Mouse (Mus musculus): ENCODE measurements at regions not wholly inside any gene's neighbourhood (a gene's known extent, or its start where the extent isn't known, plus 50 kb on each side); places are given as distances from the start of the nearest gene placed in this dataset.

DNA sequence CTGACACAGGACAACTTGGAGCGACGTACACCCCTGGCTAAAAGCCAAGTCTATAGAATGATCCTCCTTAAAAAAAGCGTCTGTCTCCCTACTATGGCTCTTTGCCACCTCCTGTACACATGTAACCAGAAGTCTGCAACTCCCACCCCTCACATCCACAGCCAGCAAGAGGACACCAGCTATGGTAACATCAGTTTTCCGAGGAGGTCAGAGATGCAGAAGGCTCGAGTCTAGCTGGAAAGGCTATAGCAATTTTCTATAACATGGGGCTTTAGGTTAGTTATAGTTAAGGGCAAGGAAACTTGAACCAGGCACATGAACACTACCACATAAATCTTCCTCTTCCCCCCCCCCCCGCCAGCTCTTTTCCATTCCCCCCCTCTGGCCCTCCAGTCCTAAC lies 240.2 kb downstream of the H2al1j start:
- DNase-seq (ENCODE audit: low read depth, low spot score), result no peak

DNA sequence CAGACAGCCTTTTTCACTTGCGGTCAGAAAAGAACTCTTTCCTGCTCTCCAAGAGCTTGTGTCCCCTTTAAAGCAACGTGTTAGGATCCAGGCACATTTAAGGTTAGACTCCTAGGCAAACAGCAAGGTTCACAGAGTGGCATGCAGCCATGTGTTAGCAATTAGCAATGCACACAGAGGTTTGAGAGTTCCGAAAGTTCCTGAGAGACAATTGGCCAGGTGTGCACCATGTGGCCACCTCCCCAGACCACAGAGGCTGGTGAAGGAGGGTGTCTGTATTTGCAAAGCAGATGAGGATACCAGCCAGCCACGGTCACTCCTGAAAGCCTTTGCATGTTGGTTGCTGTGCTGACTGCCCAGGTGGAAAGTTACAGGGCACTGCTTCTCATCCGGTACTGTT lies 240.6 kb downstream of the H2al1j start:
- no peak for DNase-seq (ENCODE audit: low read depth, low spot score)

DNA sequence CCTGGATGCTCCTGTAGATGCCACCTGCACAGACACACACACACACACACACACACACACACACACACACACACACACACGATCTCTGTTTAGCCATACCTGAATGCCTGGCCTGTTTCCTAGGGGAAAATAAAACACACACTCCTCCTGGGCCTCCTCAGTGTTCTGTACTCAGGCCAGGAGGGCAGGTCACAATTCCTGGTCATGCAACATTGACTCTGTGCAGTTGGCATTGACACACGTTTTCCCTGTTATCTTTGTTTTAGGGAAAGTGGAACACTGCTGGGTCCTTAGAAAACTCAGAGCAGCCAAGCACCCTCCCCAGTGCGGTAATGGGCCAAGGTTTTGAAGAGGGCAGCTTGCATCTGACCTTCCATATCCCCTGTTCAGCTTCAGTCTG lies 246.7 kb downstream of the H2al1j start:
- DNase-seq (ENCODE audit: low read depth, low spot score), result no peak

DNA sequence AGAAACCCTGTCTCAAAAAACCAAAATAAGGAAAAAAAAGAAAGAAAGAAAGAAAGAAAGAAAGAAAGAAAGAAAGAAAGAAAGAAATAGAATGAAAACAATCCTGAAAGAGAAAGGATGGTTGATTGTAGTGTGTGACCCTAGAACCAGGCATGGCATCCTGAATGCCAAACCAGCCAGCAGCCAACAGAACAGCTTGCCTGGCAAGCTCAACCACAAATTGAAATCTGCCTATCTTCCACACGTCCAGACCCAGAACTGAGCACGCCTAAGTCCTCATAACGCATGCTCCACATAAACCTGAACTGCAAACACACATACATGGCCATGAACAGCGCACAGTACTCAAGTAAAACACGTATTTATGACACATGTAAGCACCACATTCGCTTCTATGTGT lies 247.9 kb downstream of the H2al1j start:
- DNase-seq (ENCODE audit: low read depth, low spot score), result no peak

DNA sequence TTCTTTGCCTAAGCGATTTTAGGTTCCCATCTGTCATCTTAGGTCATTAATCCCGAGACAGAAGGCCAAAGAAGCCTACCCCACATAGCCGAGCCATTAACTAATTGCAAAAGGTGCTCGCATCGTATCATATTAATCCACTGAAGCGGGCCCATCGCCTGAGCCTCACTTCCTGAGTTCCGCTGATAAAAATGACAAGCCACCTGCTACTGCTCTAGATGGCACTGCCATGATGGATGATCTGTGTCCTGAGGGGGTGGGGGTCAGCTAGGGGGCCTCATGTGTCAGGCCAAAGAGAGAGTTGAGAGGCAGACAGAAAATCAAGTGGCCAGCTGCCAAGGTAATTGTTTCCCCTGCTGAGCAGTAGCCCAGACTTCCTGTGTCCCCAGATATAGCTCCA lies 248.7 kb downstream of the H2al1j start:
- DNase-seq (ENCODE audit: low read depth, low spot score), result no peak

DNA sequence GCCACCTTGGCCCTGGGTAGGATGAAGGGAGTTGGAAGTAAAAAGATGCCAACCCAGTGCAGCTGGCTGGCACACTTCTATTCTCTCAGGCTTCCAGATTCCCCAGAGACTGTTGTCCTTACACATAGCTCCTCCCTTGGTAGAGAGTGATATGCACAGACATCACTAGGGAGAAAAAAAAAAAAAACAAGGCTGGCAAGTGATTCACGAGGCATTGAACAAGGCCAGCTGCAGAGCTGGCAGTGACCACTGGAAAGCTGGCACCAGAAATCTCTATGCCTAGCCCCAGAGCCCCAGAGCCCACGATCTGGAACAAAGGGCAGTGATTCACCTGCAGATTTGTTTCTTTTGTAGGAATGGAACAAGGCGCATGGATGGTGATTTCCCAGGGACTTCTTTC lies 249.7 kb downstream of the H2al1j start:
- no peak for DNase-seq (ENCODE audit: low read depth, low spot score)

DNA sequence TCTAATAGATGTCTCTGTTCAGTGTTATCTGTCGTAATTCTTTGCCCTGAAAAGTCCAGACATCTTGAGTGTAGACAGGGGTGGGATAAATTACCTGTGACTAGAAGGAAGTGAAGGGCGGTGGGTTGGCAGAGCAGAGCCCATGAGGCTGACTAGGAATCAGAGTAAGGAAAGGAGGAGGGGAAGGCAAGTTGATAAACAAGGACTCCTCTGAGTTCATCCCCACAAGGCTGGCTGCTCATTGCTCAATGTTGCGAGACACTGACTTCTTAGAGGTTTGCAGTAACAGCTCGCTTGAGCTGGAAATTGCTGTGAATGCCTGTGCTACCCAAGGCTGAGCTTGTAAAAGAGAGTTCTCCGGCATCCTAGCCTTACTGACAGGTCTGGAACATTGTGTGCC lies 257.7 kb downstream of the H2al1j start:
- no peak for DNase-seq (ENCODE audit: low read depth, low spot score)

DNA sequence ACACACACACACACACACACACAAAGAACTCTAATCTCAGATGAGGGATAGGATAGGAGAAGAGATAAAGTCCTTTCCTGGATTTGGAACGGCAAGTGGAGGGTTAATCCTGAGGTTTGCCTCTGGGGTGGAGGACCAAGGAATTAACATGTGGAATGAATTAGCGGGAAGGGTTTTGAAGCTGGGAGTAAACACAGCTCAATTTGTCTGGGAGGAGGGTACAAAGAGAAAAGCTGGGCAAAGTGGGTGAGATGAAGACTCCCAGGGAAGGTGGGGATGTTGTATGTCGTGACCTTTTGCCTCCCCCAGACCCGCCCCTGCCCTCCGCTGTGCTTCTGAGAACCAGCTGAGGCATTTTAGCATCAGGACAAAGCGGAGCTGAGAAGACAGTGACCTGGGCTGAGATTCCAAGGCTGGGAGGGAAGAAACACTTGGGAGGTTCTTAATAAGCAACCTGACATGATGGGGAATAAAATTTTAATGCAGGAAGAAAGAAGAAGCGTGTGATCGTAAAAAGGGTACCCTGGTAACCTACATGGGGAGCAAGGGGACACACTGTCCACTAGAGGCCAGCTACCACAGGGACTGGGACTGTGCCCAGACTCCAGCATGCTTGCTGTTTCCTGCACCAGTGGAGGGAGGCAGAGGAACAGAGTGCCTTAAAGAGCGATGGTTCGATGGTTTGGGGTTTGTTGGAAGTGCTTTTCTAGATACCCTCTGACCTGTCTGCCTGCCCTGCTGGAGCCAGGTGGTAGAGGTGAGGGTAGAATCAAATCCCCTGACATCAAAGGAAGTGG lies 264.0 kb downstream of the H2al1j start:
- DNase-seq (ENCODE audit: low read depth, low spot score), result no peak

DNA sequence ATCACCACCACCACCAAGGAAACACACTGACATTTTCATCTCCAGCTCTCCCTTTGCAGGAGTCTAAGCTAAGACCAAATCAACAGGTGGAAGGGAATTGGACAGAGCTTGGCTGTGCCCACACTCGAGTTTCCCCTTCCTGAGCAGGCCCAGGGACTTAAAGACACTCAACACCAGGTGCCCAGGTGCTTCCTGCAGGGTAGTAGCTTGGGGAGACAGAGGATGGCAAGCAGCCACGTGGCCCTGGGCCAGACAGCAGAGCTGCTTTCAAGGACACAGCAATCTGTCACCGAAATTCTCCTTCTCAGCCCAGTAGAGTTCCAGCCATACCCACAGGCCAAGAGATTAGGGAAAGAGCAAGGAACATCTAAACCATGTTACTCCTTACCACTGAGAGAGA lies 266.9 kb downstream of the H2al1j start:
- no peak for DNase-seq (ENCODE audit: low read depth, low spot score)

DNA sequence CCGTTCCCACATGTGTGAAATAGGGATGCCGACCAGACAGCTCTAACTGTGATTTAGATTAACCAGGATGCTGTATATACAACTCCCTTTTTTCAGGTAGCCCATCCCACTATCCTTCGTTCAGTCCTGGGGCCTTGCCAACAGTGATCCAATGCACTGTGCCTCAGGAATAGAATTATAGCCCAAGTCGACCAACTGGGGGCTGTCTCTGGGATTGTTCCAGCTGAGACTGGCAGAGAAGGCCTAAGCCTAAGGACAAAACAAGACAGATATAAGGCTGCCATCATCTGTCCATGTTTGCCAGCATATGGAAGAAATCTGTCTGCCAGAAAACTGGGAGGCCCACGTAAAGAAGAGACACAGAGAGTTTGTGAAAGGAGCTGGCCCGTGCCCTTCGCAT lies 269.9 kb downstream of the H2al1j start:
- DNase-seq (ENCODE audit: low read depth, low spot score), result no peak

DNA sequence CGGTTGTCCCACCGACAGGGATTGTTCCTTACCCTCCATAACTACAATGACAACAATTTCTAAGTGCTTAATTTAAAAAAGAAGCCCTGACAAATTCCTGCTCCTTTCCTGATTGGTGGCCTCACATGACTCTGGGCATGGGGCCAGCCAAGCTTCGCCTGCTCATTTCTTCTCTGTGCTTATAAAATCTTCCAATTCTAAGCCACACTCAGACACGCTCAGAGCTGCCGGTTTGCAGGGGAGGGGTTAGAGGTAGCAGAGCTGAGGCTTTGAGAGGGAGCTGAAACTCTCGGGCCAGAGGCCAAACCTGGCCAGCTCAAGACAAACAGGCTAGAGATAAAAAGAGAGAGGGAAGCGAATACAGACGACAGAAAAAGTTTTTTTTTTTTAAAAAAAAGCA lies 286.6 kb downstream of the H2al1j start:
- no peak for DNase-seq (ENCODE audit: low read depth, low spot score)

DNA sequence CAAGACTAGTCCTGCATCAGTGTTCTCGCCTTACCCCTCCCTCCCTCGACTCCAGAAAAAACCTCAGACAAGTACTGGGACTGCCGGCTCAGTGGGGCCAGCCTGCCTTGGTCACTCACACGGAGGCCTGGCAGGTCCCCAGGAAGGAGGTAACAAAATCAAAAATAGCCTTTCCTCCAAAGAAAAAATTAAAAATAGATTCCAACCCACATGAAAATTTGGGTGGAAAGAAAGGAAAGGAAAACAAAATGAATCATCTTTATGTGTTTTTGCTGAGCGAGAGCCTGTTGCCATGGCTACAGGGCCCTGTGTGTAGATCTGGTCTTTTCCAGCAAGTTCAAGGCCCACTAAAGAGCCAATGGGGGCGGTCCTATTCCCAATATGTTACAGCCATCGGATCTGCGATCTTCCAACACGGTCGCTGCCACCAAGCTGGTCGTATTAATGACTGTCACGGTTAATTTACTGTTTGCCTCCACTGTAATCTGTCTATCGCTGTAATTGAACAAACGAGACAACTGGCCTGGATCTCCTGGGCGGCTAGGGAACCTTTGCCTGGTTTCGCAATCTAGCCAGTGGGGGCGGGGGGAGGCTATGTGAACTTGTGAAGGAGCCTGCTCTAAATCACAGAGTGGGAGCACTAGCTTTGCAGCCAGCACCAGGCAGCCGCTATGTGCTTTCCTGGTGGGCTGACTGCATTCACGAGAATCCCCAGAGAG lies 293.6 kb downstream of the H2al1j start:
- no peak for DNase-seq (ENCODE audit: low read depth, low spot score)

DNA sequence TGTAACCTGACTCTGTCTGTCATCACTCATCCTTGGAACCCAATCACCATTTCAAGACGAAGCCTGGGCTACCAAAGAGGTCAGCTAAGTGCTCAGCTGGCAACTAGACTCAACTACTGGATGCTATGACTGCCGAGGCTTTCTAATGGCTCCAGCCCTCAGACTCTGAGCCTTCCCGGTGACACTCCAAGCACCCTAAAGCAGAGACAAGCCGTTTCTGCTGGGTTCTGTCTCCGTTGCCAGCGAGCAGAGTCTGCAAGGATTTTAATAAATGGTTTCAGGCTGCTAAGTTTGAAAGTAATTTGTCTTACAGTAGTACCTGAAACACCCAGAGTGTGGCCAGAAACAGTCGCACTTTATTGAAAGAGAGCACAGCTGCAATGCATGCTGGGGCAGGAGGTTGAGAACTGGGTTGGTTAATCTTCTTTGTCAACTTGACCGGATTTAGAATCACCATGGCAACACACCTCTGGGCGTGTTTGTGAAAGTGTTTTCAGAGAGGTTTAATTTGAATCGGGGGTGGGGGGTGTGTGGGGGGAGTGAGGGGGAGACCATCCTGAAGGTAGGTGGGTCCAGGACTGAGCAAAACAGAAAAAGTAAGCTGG lies 298.8 kb downstream of the H2al1j start:
- DNase-seq (ENCODE audit: low read depth, low spot score), result no peak

DNA sequence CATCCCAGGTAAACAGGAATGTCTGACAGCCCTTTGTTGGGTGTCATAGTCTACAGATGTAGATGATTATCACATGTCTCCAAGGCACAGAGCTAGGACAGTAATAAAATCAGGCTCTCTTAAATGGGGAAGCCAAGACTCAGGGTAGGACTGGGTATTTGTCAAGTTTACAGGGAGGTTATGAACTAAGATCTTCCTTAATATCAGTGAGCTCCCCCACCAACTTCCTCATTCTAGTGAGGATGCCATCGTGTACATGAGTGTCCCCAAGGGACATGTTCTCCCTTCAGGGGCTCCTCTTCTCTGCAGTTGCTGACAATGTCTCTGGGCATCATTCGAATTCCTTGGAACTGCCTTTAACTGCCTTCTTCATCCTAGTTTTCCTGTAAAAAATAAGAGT lies 301.7 kb downstream of the H2al1j start:
- no peak for DNase-seq (ENCODE audit: low read depth, low spot score)

DNA sequence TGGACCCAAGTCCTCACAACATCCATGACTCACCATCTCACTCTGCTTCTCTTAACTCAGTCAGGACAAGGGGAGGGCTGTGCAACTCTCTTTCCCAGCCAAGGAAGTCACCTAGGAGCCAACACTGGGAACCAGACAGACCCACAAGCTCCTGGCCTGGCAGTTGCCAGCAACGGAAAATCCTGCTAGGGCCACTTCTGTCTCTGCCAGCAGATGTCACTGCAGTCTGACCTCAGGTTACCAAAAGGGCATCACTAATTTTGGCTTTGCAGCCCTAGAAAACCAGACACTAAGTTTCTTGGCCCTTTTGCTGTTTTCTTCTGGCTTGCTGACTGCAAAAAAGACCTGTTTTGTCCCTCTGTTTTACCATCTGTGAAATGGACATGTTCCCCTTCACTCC lies 302.3 kb downstream of the H2al1j start:
- no peak for DNase-seq (ENCODE audit: low read depth, low spot score)

DNA sequence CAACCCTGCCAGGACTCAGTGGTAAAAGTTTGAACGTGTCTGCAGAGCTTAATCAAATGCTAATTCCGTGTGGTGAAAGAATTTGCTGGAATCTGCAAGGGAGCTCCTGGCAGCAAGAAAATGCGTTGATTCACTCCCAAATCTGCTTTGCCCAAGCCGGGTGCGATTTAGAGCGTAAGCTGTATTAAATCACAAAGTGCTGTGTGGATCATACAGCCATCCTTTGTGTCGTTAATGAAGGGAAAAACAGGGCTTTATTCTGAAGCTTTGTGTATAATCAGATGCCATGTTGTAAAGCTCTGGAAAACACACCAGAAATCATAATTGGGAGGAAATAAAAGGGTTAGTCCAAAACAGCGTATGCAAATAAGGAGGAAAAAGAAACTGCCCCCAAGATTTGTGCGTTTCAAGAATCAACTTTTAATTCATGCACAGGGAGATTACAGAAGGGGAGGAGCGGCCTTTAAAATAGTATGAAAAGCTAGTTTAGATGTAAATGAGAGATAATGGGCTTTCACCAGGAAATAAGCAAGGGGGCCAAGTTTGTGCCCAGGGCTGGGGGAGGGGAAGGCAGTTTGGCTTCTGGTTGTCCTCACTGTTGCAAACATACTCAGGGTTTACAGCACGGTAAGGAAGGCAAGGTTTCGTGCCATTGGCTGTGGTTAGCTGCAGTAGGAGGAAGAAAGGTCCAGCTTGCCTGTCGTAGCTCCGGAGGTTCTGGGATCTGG lies 303.7 kb downstream of the H2al1j start:
- no peak for DNase-seq (ENCODE audit: low read depth, low spot score)

DNA sequence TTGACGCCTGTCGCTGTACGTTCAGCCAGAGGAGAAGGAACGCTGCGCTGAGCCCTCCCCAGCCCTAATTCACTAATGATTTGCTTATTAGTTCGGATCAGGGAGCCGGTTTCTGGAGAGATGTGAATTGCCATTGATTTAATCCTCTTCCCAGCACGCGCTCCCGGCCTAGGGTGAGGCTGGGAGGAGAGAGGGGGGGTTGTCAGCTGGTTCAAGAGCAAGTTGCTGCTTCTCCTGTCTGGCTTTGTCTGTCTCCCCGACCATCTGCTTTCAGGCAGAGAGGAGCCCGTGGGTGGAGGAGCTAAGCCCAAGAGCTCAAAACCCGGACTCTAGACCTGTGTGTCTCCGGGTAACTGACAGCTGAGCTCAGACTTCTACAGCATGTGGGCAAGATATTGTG lies 304.4 kb downstream of the H2al1j start:
- no peak for DNase-seq (ENCODE audit: low read depth, low spot score)

DNA sequence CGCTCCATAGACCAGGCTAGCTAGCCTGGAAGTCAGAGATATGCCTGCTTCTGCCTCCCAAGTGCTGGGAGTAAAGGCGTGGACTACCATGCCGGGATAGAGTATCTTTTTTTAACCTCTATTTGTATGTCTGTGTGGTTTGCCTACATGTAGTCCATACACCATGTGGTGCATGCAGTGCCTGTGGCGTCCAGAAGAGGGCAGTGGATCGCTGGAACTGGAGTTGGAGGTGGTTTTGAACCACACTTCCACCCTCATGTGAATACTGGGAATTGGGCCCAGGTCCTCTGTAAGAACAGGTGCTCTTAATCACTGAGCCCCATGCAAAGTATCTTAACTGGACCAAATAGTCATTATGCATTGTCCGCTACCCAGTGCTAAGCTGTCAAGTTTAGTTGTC lies 306.2 kb downstream of the H2al1j start:
- DNase-seq (ENCODE audit: low read depth, low spot score), result peak; percentile 1

DNA sequence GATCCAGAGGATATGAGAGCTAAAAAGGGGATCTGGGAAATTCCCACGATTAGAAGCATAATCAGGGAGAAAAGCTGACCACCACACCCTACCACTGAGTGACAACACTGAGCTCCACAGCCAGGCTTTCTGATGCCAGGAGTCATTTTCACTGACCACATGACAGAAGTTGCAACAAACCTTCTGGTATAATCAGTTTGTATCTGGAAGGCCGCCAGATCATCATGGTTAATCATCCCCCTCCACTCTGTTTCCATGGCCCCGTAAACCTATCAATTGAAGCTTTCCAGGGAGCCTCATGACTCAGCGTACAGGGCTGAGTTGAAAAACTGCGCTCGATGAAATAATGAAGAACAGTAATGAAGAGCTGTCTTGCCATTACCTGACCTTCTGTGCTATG lies 316.9 kb downstream of the H2al1j start:
- DNase-seq (ENCODE audit: low read depth, low spot score), result no peak

DNA sequence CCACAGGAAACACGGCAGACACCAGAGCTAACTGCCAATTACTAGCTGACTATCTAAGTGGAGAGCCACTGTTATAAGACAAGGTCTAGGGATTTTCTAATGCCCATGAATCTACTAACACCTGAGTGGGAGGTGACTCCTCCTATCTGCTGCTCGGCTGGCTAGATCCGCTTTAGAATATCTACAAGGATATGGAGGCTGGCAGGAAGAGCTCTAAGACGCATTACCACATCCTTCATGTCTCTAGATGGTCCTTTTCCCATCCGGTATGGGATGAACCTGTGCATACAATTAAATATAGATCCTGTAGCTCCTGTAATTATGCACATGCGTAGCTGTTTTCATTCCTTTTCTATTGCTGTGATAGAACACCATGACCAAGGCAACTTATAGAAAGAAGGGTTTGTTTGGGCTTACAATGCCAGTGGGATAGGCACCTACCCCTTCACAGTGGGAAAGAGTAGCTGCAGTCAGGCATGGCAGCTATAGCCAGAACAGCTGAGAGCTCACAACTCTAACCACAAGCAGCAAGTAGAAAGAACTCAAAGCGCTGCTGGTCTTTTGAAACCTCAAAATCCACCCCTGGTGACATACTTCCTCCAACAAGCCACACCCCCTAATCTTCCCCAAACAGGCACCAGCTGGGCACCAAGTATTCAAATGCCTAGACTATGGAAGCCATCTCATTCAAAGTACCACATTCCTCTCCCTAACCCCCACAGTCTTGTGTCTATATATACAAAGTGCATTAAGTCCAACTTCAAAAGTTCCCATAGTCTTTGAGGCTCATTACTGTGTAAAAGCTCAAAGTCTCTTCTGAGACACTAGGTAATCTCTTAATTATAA lies 319.3 kb downstream of the H2al1j start:
- DNase-seq (ENCODE audit: low read depth, low spot score), result no peak

DNA sequence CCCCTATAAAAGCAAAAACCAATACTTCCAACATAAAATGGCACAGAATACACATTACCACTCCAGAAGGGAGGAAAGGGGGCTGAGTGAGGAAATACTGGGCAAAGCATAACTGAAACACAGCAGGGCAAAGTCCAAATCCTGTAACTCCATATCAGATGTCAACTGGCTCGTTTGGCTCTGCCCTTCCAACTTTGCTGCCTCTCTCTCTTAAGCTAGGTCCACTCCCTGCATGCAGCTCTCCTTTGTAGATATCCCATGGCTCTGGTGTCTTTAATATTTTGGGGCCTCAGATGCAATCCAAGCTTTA lies 319.9 kb downstream of the H2al1j start:
- no peak for DNase-seq (ENCODE audit: low read depth, low spot score)

DNA sequence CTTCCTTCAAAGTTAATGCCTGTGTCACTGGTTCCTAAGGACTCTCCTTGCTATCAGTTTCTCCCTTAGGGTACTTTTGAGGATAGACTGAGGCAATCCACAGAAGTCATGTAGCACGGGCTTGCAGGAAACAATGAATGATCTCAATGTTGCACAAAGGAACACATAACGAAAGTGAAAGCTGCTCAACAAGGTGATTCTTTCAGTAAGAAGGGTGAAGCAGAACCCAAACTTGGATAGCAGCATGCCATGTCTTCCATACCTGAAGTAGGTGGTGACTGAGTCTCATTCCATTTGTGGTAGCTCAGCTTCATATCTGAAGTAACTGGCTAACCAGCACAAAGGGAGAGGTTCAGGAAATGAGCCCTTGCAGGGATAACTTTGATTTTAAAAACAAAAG lies 325.7 kb downstream of the H2al1j start:
- DNase-seq (ENCODE audit: low read depth, low spot score), result no peak
